In the genomic region with DNA sequence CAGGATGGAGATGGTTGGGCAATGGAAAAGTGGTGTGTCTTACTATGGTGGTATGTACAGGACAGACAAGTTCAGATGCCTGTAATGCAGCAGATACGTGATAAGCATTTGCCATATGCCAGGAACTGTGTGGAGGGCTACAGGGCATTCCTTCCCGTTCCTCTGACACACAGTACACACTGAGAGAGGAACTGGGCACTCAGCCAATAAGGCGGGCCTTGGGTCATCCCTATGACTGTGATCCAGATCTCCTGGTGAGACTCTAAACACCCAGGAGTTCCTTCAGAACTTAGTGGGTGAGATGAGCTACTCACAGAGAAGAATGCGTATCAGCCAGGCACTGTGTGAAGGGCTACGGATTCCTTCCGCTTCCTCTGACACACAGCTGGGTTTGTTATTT, we compare ENCODE assay signal across 16 mouse cellular contexts. TPM values are rescaled to one million over a fixed set of nuclear protein-coding genes. Genes with fewer than 3 reads are reported as not detected.
A peak's percentile ranks its signal among the peaks of the same experiment; 100 is the strongest.
DNase-seq lines count a peak whose midpoint lies in the region; ATAC-seq and TF ChIP-seq lines count a peak whose summit lies in the region.
"Had no signal": no experiment of that assay in that cellular context is flagged by ENCODE, and none has a peak within 500 bp of the region (broad histone marks: within the 10 kb centered on the region; RNA-seq: fewer than 3 reads in every experiment).

No protein-coding gene starts in this region.

- peak; percentile 7 to 24 for DNase-seq in adrenal gland, adult (ENCODE audit: inconsistent age in 2 of 2, low spot score in 1 of 2)
- DNase-seq in adrenal gland, adult 18-20 months (ENCODE audit: low spot score in 2 of 2) = no peak
- no peak for DNase-seq in heart, adult 2 months
- DNase-seq in testis, postnatal 10 days (ENCODE audit: low spot score) = peak; percentile 54
- DNase-seq in testis, postnatal 14 days (ENCODE audit: low spot score) = no peak
- no peak for DNase-seq in layer of hippocampus, adult 18-20 months (ENCODE audit: low spot score in 2 of 2)
- DNase-seq: thymus, postnatal 25 days had no signal

- no peak for TF ChIP-seq EP300 in heart, adult 2 months (IDR thresholded peaks at IDR 0.05; ENCODE audit: insufficient read depth, low read depth, low read length)

- no peak for TF ChIP-seq POLR2A in heart, adult 2 months (IDR thresholded peaks at IDR 0.05; ENCODE audit: insufficient read depth, low read depth, low read length)

- no peak overlapping the region for H3K4me2 ChIP-seq in heart, embryonic 16.5 days (ENCODE audit: low read depth, low read length)
- no peak overlapping the region for H3K4me2 ChIP-seq in hindbrain, embryonic 12.5 days (replicated peaks)
- H3K4me2 ChIP-seq: limb, embryonic 13.5 days had no signal

- intact Hi-C loops in heart, adult 2 months (cut with DNase I) = no loop called here

- no peaks in the 10 kb centered on the region for H3K36me3 ChIP-seq in heart, embryonic 16.5 days (ENCODE audit: control insufficient read depth, insufficient read depth)
- no peaks in the 10 kb centered on the region for H3K36me3 ChIP-seq in heart, adult 2 months (ENCODE audit: control insufficient read depth, insufficient read depth, low read length)
- H3K36me3 ChIP-seq in hindbrain, embryonic 12.5 days = no peaks in the 10 kb centered on the region
- H3K36me3 ChIP-seq: limb, embryonic 13.5 days had no signal

- peaks cover 6% of the 10 kb centered on the region for H3K4me1 ChIP-seq in heart, embryonic 16.5 days (ENCODE audit: control insufficient read depth, insufficient read depth, low read length)
- H3K4me1 ChIP-seq in heart, adult 2 months (ENCODE audit: control insufficient read depth, insufficient read depth, low read length) = no peaks in the 10 kb centered on the region
- no peaks in the 10 kb centered on the region for H3K4me1 ChIP-seq in hindbrain, embryonic 12.5 days
- H3K4me1 ChIP-seq: limb, embryonic 13.5 days had no signal

- no peak overlapping the region for H3K9ac ChIP-seq in heart, embryonic 16.5 days (ENCODE audit: low read length)
- no peak overlapping the region for H3K9ac ChIP-seq in heart, adult 2 months (ENCODE audit: low read depth, low read length)
- H3K9ac ChIP-seq in hindbrain, embryonic 12.5 days = no peak overlapping the region
- H3K9ac ChIP-seq: limb, embryonic 13.5 days had no signal

- 41% methylated on average over 6 of the region's 6 CpGs for WGBS in heart, embryonic 16.5 days
- 33% methylated on average over 6 of the region's 6 CpGs for WGBS in heart, adult 2 months
- 82% methylated on average over 6 of the region's 6 CpGs for WGBS in hindbrain, embryonic 12.5 days

- no peaks in the 10 kb centered on the region for H3K9me3 ChIP-seq in heart, embryonic 16.5 days (replicated peaks; ENCODE audit: control insufficient read depth, low read length)
- no peaks in the 10 kb centered on the region for H3K9me3 ChIP-seq in hindbrain, embryonic 12.5 days (replicated peaks)
- H3K9me3 ChIP-seq: limb, embryonic 13.5 days had no signal

- no peaks in the 10 kb centered on the region; the same call in 1 of the 2 replicates for H3K27me3 ChIP-seq in heart, embryonic 16.5 days (ENCODE audit: control insufficient read depth, insufficient read depth, low read length)
- no peaks in the 10 kb centered on the region for H3K27me3 ChIP-seq in heart, adult 2 months (ENCODE audit: control insufficient read depth, insufficient read depth, low read length)
- H3K27me3 ChIP-seq in hindbrain, embryonic 12.5 days = no peaks in the 10 kb centered on the region
- H3K27me3 ChIP-seq: limb, embryonic 13.5 days had no signal

- peak overlapping the region; percentile 62; the same call in 1 of the 2 replicates for H3K27ac ChIP-seq in heart, embryonic 16.5 days (ENCODE audit: low read length)
- no peak overlapping the region for H3K27ac ChIP-seq in heart, adult 2 months
- H3K27ac ChIP-seq in hindbrain, embryonic 12.5 days = no peak overlapping the region
- H3K27ac ChIP-seq: limb, embryonic 13.5 days had no signal

- H3K79me2 ChIP-seq in heart, adult 2 months (replicated peaks; ENCODE audit: control insufficient read depth, insufficient read depth, low read length) = no peaks in the 10 kb centered on the region

- no peak for ATAC-seq in heart, embryonic 16.5 days (replicated peaks; ENCODE audit: extremely low read depth, insufficient read depth, low FRiP score)
- no peak for ATAC-seq in hindbrain, embryonic 12.5 days (ENCODE audit: low FRiP score)
- ATAC-seq: hindbrain, embryonic 16.5 days had no signal

- no peak overlapping the region for H3K4me3 ChIP-seq in heart, embryonic 16.5 days (ENCODE audit: low read length)
- no peak overlapping the region for H3K4me3 ChIP-seq in heart, adult 2 months
- H3K4me3 ChIP-seq in hindbrain, embryonic 12.5 days = no peak overlapping the region
- H3K4me3 ChIP-seq: erythroblast, embryonic 14.5 days; limb, embryonic 13.5 days had no signal

- TF ChIP-seq CTCF in heart, adult 2 months (IDR thresholded peaks at IDR 0.05) = no peak

RNA-seq across cellular contexts. Expression of gene 4933402N03Rik, which starts 32.4 kb away (rescaled TPM):
- total RNA-seq in adrenal gland, adult 18-20 months (2021) = not detected
- not detected in 2 replicates for polyA plus RNA-seq in heart, embryonic 16.5 days (2015; fragmentation: Nextera tagmentation; extraction: Ambion mirVana)
- not detected for total RNA-seq in heart, adult 2 months (2021)
- polyA plus RNA-seq in heart, adult 2 months (2012; rRNA removed) = not detected in 2 replicates
- total RNA-seq in layer of hippocampus, adult 18-20 months (2021) = not detected
- not detected in 2 replicates for polyA plus RNA-seq in hindbrain, embryonic 12.5 days (2016; fragmentation: Nextera tagmentation; extraction: Ambion mirVana)
- total RNA-seq: gastrocnemius, adult 8-10 months; layer of hippocampus, adult 8-10 months; megakaryocyte progenitor cell, adult 5-6 weeks had no signal
- polyA plus RNA-seq: erythroblast, embryonic 14.5 days; hindbrain, embryonic 16.5 days; limb, embryonic 13.5 days; neural tube, embryonic 11.5 days had no signal

Comparison
In these comparisons a context has a peak if more than half of its experiments do, and no peak if none do; other contexts are left out.
1. DNase-seq: peak in adrenal gland, adult (2 of 2) and testis, postnatal 10 days (single experiment); none in adrenal gland, adult 18-20 months (0 of 2), heart, adult 2 months (0 of 2), testis, postnatal 14 days (single experiment) and layer of hippocampus, adult 18-20 months (0 of 2).